Mouse (Mus musculus) hindbrain, embryonic 15.5 days (tissue): ENCODE data around the gene Polr2g. TPM values are rescaled to one million over a fixed set of nuclear protein-coding genes. Genes with fewer than 3 reads are reported as not detected.

Source experiments
- ATAC-seq: fragments of 200-750 bp; cut with Nextera tagmentation; 2 replicates; pipeline ENCODE4 v1.8.0; 2017; ENCODE audit warnings: low read depth, moderate number of reproducible peaks, moderate TSS enrichment; ENCODE audit not compliant: low FRiP score
- H3K27ac ChIP-seq: fragments of 300-500 bp; sonication (generic); replicated peaks from 2 replicates; pipeline ENCODE4 v1.5.1; 2015; ENCODE audit warnings: mild to moderate bottlenecking, inconsistent platforms
- H3K27me3 ChIP-seq: fragments of 300-500 bp; sonication (generic); 2 replicates; pipeline ENCODE4 v1.6.1; 2015; ENCODE audit warnings: control low read depth, inconsistent platforms
- H3K36me3 ChIP-seq: fragments of 300-500 bp; sonication (generic); 2 replicates; pipeline ENCODE4 v1.6.1; 2015; ENCODE audit warnings: control low read depth, inconsistent platforms
- H3K4me1 ChIP-seq: fragments of 300-500 bp; sonication (generic); replicated peaks from 2 replicates; pipeline ENCODE4 v1.6.1; 2015; ENCODE audit warnings: control low read depth, inconsistent platforms
- H3K4me2 ChIP-seq: fragments of 300-500 bp; sonication (generic); 2 replicates; pipeline ENCODE4 v1.6.1; 2015; ENCODE audit warnings: moderate library complexity, mild to moderate bottlenecking, inconsistent platforms
- H3K4me3 ChIP-seq: fragments of 300-500 bp; sonication (generic); 2 replicates; pipeline ENCODE4 v1.5.1; 2015; ENCODE audit warnings: mild to moderate bottlenecking, inconsistent platforms
- H3K9ac ChIP-seq: fragments of 300-500 bp; sonication (generic); 2 replicates; pipeline ENCODE4 v1.6.1; 2015; ENCODE audit warnings: inconsistent platforms
- H3K9me3 ChIP-seq: fragments of 300-500 bp; sonication (generic); 2 replicates; pipeline ENCODE4 v1.6.1; 2016; ENCODE audit warnings: control low read depth, inconsistent platforms
- WGBS: fragments of 180-500 bp; shearing (Covaris S2); methylation state at CpG from one replicate; pipeline ENCODE4 v1.1.7; 2015; 5-methylcytosine and 5-hydroxymethylcytosine counted together
- polyA plus RNA-seq: library from polyadenylated mRNA; unstranded; fragments of >200 nt; fragmentation: Nextera tagmentation; extraction: Ambion mirVana; gene quantifications from 2 replicates; pipeline ENCODE4 v1.2.1, GENCODE M21; 2015

The Polr2g gene
- polyA plus RNA-seq, 1 experiment from 2014 or later: 133 TPM

GRCm38 (mm10) chr19:8745382-8745781 lies 53.0 kb downstream of the Polr2g start:
- no peak overlapping the region for H3K4me3 ChIP-seq
- H3K9me3 ChIP-seq: no peaks in the 10 kb centered on the region
- no peak overlapping the region for H3K9ac ChIP-seq
- no peaks in the 10 kb centered on the region for H3K27me3 ChIP-seq
- H3K4me1 ChIP-seq: peaks cover 24% of the 10 kb centered on the region
- peaks cover 74% of the 10 kb centered on the region for H3K36me3 ChIP-seq
- H3K4me2 ChIP-seq: no peak overlapping the region
- 100% methylated on average over 1 of the region's 1 CpGs for WGBS
- ATAC-seq: no peak
- no peak overlapping the region for H3K27ac ChIP-seq

Other genes with a start within 250 kb of the Polr2g start
- 12.0 and 12.7 TPM in 2 replicates for gene Slc22a8, start 207.3 kb downstream of the Polr2g start, polyA plus RNA-seq
- 9.6 and 11.9 TPM in 2 replicates for gene Slc22a6, start 180.5 kb downstream of the Polr2g start, polyA plus RNA-seq
- gene Chrm1, start 134.8 kb downstream of the Polr2g start, polyA plus RNA-seq: 0.54 and 0.67 TPM in 2 replicates
- 170 and 175 TPM in 2 replicates for gene Slc3a2, start 75.2 kb downstream of the Polr2g start, polyA plus RNA-seq
- gene Wdr74, start 62.8 kb downstream of the Polr2g start, polyA plus RNA-seq: 91.9 and 96.1 TPM in 2 replicates
- gene 1700092M07Rik, start 57.9 kb downstream of the Polr2g start, polyA plus RNA-seq: 1.3 and 1.7 TPM in 2 replicates
- 113 and 122 TPM in 2 replicates for gene Stx5a, start 57.2 kb downstream of the Polr2g start, polyA plus RNA-seq
- 142 and 145 TPM in 2 replicates for gene Nxf1, start 41.5 kb downstream of the Polr2g start, polyA plus RNA-seq
- 213 and 214 TPM in 2 replicates for gene Tmem223, start 27.6 kb downstream of the Polr2g start, polyA plus RNA-seq
- 31.6 and 33.1 TPM in 2 replicates for gene Tmem179b, start 24.1 kb downstream of the Polr2g start, polyA plus RNA-seq
- gene Taf6l, start 12.2 kb downstream of the Polr2g start, polyA plus RNA-seq: 30.5 and 32.8 TPM in 2 replicates
- gene Zbtb3, start 4.0 kb upstream of the Polr2g start, polyA plus RNA-seq: 7.8 and 8.6 TPM in 2 replicates
- 56.8 and 58.6 TPM in 2 replicates for gene Ttc9c, start 20.8 kb upstream of the Polr2g start, polyA plus RNA-seq
- gene Hnrnpul2, start 21.4 kb upstream of the Polr2g start, polyA plus RNA-seq: 5.4 and 6.5 TPM in 2 replicates
- not detected in 2 replicates for gene AC129217.1, start 31.2 kb upstream of the Polr2g start, polyA plus RNA-seq
- gene Bscl2, start 38.9 kb upstream of the Polr2g start, polyA plus RNA-seq: 101 and 104 TPM in 2 replicates
- gene Gng3, start 40.6 kb upstream of the Polr2g start, polyA plus RNA-seq: 450 and 460 TPM in 2 replicates
- 0.61 and 0.92 TPM in 2 replicates for gene Lrrn4cl, start 52.2 kb upstream of the Polr2g start, polyA plus RNA-seq
- gene Ubxn1, start 72.9 kb upstream of the Polr2g start, polyA plus RNA-seq: 141 and 145 TPM in 2 replicates
- gene Uqcc3, start 82.3 kb upstream of the Polr2g start, polyA plus RNA-seq: 60.2 and 61.5 TPM in 2 replicates
- gene Lbhd1, start 85.2 kb upstream of the Polr2g start, polyA plus RNA-seq: 43.0 and 45.2 TPM in 2 replicates
- not detected in 2 replicates for gene Gm49403, start 85.4 kb upstream of the Polr2g start, polyA plus RNA-seq
- gene 1810009A15Rik, start 90.3 kb upstream of the Polr2g start, polyA plus RNA-seq: 45.3 and 51.6 TPM in 2 replicates
- not detected in 2 replicates for gene Gm49416, start 90.3 kb upstream of the Polr2g start, polyA plus RNA-seq
- gene Ints5, start 94.4 kb upstream of the Polr2g start, polyA plus RNA-seq: 33.0 and 35.3 TPM in 2 replicates
- gene Ganab, start 99.5 kb upstream of the Polr2g start, polyA plus RNA-seq: 83.0 and 84.9 TPM in 2 replicates
- gene B3gat3, start 121.8 kb upstream of the Polr2g start, polyA plus RNA-seq: 94.3 and 98.1 TPM in 2 replicates
- gene Rom1, start 130.8 kb upstream of the Polr2g start, polyA plus RNA-seq: 2.7 and 3.1 TPM in 2 replicates
- gene Eml3, start 131.0 kb upstream of the Polr2g start, polyA plus RNA-seq: 9.9 and 12.8 TPM in 2 replicates
- gene Mta2, start 143.3 kb upstream of the Polr2g start, polyA plus RNA-seq: 103 and 109 TPM in 2 replicates
- 24.9 and 25.4 TPM in 2 replicates for gene Tut1, start 155.3 kb upstream of the Polr2g start, polyA plus RNA-seq
- 289 TPM in 2 replicates for gene Eef1g, start 168.5 kb upstream of the Polr2g start, polyA plus RNA-seq
- gene Ahnak, start 190.7 kb upstream of the Polr2g start, polyA plus RNA-seq: 4.6 TPM in 2 replicates